Mouse (Mus musculus) testis, adult 2 months (tissue): ENCODE measurements around the gene Ivd. TPM values are rescaled to one million over a fixed set of nuclear protein-coding genes. Genes with fewer than 3 reads are reported as not detected.

ENCODE experiments used
- H3K27ac ChIP-seq: fragments of 200-500 bp; 2 replicates; pipeline ENCODE4 v1.5.1; 2012; ENCODE audit warnings: low read depth, low read length; ENCODE audit not compliant: control insufficient read depth, insufficient read depth
- H3K27me3 ChIP-seq: fragments of 200-500 bp; 2 replicates; pipeline ENCODE4 v1.6.1; 2012; ENCODE audit warnings: mild to moderate bottlenecking, low read length, moderate library complexity; ENCODE audit not compliant: control insufficient read depth, insufficient read depth
- H3K36me3 ChIP-seq: fragments of 200-500 bp; 2 replicates; pipeline ENCODE4 v1.6.1; 2012; ENCODE audit warnings: mild to moderate bottlenecking, low read length; ENCODE audit not compliant: control insufficient read depth, insufficient read depth
- H3K4me1 ChIP-seq: fragments of 200-500 bp; 2 replicates; pipeline ENCODE4 v1.6.1; 2012; ENCODE audit warnings: low read length; ENCODE audit not compliant: control insufficient read depth, insufficient read depth
- H3K4me3 ChIP-seq: fragments of 200-500 bp; 2 replicates; pipeline ENCODE4 v1.5.1; 2012; ENCODE audit warnings: low read depth, mild to moderate bottlenecking, low read length, moderate library complexity, mixed read lengths; ENCODE audit not compliant: control insufficient read depth
- CTCF ChIP-seq: fragments of 200-500 bp; IDR thresholded peaks from 2 replicates; pipeline ENCODE4 v1.5.1; 2012; ENCODE audit warnings: low read depth, mild to moderate bottlenecking, inconsistent platforms, low read length, moderate library complexity; ENCODE audit not compliant: control insufficient read depth, insufficient read depth, insufficient replicate concordance
- POLR2A ChIP-seq: fragments of 200-500 bp; IDR thresholded peaks from 2 replicates; pipeline ENCODE4 v1.6.1; 2012; ENCODE audit warnings: low read depth, mild to moderate bottlenecking, inconsistent platforms, low read length, moderate library complexity; ENCODE audit not compliant: control insufficient read depth
- polyA plus RNA-seq: library from polyadenylated mRNA; depleted of rRNA; stranded (reverse); fragments of >200 nt; gene quantifications from 2 replicates; pipeline ENCODE4 v1.2.3, GENCODE M21; 2012

Ivd gene
- polyA plus RNA-seq, 1 experiment = 41.3 TPM

DNA sequence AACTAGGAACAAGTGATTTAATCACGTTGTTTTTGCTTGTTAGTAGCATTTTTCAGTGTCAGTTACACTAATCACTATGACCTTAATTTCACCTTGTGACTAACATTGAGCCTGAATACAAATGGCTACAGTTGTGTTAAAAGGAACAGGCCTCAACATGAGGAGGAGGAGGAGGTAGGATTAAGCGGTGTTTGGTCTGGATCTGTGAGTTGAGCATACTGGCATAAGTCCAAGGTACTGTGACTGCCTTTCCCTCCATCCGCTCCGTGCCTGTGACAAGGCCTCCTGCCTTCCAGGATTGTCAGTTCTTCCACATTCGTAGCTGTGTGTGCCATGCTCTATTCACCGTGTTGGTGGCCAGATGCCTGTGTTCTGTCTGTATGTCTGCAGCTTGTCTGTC, 26.6 kb upstream of the Ivd start:
- no peak for TF ChIP-seq POLR2A
- no peak for TF ChIP-seq CTCF
- no peaks in the 10 kb centered on the region for H3K4me1 ChIP-seq
- no peaks in the 10 kb centered on the region for H3K27me3 ChIP-seq
- H3K27ac ChIP-seq = no peak overlapping the region
- H3K4me3 ChIP-seq = no peak overlapping the region
- H3K36me3 ChIP-seq = no peaks in the 10 kb centered on the region

DNA sequence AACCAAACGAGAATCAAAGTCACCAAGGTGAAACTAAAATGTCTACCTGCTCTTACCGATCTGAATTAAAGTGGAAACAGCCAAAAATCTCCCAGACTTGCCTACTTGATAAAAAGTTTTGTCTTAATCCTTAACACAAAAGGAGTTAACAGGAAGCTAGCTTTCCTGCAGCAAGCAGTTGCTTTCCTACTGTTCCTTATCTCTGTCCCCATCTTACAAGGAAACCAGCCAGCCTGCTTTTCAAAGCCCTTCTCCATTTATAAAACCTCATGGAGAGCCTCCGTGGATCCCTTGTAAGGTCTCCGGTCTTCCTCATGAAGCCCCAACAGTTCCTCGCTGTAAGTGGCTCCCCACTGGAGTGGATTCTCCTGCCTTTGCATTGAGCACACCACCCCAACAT, 23.4 kb upstream of the Ivd start:
- H3K4me1 ChIP-seq = no peaks in the 10 kb centered on the region; the same call in 1 of the 2 replicates
- H3K27me3 ChIP-seq = no peaks in the 10 kb centered on the region
- H3K36me3 ChIP-seq = no peaks in the 10 kb centered on the region
- no peak for TF ChIP-seq CTCF
- no peak for TF ChIP-seq POLR2A
- H3K4me3 ChIP-seq = no peak overlapping the region
- no peak overlapping the region for H3K27ac ChIP-seq

DNA sequence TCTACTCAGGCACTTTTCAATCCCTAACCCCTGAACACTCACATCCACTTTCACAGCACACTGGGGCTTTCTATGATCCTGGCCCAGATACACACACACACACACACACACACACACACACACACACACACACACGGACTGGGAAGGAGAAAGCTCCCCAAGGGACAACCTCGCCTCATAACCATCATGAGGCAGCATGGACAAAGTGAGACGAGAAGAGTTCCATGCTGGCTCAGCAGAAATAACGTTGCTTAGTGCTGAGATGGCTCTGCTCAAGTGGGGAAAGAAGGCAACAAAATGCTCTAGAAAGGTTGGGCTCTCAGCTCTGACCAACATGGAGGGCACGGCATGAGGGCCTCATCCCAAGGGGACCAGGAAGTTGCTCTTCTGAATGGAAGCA, 20.6 kb upstream of the Ivd start:
- Histone ChIP-seq H3K4me1 (no peaks in the 10 kb centered on the region; the same call in 1 of the 2 replicates), H3K27ac (no peak overlapping the region), H3K36me3 (no peaks in the 10 kb centered on the region), H3K4me3 (no peak overlapping the region), H3K27me3 (no peaks in the 10 kb centered on the region)
- TF ChIP-seq POLR2A (no peak), CTCF (no peak)

DNA sequence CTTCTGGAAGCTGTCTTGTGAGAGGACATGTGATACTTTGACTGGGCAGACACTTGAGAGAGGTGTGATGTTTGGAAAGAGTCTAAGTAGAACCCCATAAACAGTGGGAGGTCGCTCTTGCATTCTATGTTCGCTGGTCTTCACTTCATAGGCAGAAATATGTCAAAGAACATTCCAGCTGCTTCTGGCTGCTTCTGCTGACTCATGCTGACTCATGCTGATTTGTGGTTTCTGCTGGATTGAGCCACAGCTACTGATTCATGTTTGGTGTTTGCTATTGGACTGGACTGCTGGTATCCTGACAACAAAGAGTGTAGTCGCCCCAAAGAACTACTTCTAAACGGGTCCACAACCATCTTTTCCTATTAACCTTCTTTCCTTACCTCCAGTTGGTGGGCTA, 20.0 kb upstream of the Ivd start:
- H3K27ac ChIP-seq = no peak overlapping the region
- TF ChIP-seq POLR2A = no peak
- no peak for TF ChIP-seq CTCF

DNA sequence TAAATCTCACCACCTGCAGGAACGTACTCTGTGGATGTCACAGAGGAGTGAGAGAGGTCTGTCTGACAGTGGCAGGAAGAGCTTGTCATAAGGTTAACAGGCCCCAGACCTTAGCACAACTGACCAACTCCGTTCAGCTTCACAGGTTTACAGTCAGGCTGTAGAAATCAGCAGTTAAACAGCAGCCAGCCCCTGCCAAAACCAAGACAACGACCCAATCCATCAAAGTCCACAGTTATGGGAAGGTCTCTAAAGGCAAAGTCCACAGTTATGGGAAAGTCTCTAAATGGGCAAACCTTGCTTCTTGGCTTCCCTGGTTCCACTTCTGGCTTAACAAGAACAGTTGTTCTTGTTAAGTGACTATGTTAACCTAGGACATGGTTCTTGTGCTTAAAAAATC, 17.3 kb upstream of the Ivd start:
- H3K27me3 ChIP-seq = no peaks in the 10 kb centered on the region
- TF ChIP-seq CTCF (no peak), POLR2A (no peak)
- no peak overlapping the region for H3K4me3 ChIP-seq
- no peaks in the 10 kb centered on the region; the same call in 1 of the 2 replicates for H3K4me1 ChIP-seq
- H3K36me3 ChIP-seq = no peaks in the 10 kb centered on the region
- no peak overlapping the region for H3K27ac ChIP-seq

More for the DNA sequence above, 20.0 kb upstream of the Ivd start:
- no peaks in the 10 kb centered on the region; the same call in 1 of the 2 replicates for H3K4me1 ChIP-seq
- no peak overlapping the region for H3K4me3 ChIP-seq
- no peaks in the 10 kb centered on the region for H3K27me3 ChIP-seq
- no peaks in the 10 kb centered on the region for H3K36me3 ChIP-seq

DNA sequence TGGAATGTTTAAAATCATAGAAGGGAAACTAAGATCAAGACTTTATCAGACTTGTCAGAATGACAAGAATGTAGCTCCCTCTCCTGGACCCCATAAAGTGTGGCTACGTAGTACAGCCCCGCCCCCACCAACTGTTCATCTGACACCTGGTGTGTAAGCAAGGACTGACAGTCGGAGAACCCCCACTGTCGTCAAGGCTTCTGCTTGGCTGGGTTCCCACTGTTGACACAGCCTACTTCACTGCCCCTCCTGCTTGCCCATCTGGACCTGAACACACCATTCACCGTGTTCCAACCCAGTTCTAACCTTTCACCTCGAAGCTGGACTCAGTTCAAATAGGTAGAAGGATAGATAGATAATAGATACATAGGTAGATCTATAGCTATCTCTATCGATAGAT, 15.5 kb upstream of the Ivd start:
- H3K27ac ChIP-seq = no peak overlapping the region
- no peaks in the 10 kb centered on the region for H3K36me3 ChIP-seq
- no peaks in the 10 kb centered on the region for H3K27me3 ChIP-seq
- H3K4me1 ChIP-seq = no peaks in the 10 kb centered on the region; the same call in 1 of the 2 replicates
- TF ChIP-seq CTCF = no peak
- TF ChIP-seq POLR2A = no peak
- H3K4me3 ChIP-seq = no peak overlapping the region

DNA sequence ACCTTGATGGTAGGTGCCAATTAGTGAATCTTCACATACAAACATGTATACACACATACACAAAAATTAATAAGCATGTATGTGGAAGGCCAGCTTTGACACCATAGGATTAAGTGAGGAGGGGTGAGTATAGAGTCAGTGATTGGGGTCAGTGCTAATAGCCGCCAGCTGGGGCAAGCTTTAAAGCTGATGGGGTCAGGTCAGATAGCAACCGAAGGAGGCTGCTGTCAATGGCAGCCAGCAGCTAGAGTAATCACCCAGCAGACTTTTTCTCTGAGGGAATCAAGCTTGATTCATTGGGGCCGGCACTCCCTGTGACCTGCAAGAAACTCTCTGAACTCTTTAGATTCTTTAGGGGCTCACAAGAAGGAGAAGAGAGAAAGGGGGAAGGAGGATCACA, 10.0 kb upstream of the Ivd start:
- TF ChIP-seq POLR2A (no peak), CTCF (no peak)
- H3K4me1 ChIP-seq = no peaks in the 10 kb centered on the region
- H3K27ac ChIP-seq = no peak overlapping the region
- H3K36me3 ChIP-seq = no peaks in the 10 kb centered on the region
- H3K4me3 ChIP-seq = no peak overlapping the region
- H3K27me3 ChIP-seq = no peaks in the 10 kb centered on the region

DNA sequence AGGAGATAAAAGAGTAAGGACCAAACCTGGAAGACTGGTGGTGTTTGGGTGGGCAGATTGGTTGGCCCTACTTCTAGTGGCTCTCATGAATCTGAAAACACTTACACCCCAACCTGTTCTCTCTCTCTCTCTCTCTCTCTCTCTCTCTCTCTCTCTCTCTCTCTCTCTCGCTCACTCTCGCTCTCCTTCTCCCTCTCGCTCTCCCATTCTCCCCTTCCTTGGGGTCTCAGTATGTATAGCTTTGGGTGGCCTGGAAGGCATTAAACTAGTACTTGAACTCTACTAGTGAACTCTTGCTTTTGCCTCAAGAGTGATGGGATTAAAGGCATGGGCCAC, 554 bp downstream of the Ivd start:
- peak overlapping the region; percentile 82 for H3K4me3 ChIP-seq
- peak overlapping the region; percentile 77 for H3K27ac ChIP-seq
- no peaks in the 10 kb centered on the region for H3K36me3 ChIP-seq
- TF ChIP-seq CTCF (no peak), POLR2A (no peak)
- peaks cover 6% of the 10 kb centered on the region for H3K4me1 ChIP-seq
- no peaks in the 10 kb centered on the region for H3K27me3 ChIP-seq
